Mouse (Mus musculus) small intestine, adult 2 months (tissue): ENCODE measurements around the gene Med17.

Experiments
- CTCF ChIP-seq: fragments of 200-500 bp; IDR thresholded peaks from 2 replicates; pipeline ENCODE4 v1.5.1; 2012; ENCODE audit warnings: low read depth, mild to moderate bottlenecking, control low read depth, inconsistent platforms, low read length, moderate library complexity, mixed read lengths; ENCODE audit not compliant: insufficient replicate concordance, insufficient read length; ENCODE audit errors: extremely low read depth
- POLR2A ChIP-seq: fragments of 200-500 bp; IDR thresholded peaks from 2 replicates; pipeline ENCODE4 v1.6.1; 2012; ENCODE audit warnings: low read depth, mild to moderate bottlenecking, control low read depth, inconsistent platforms, low read length, moderate library complexity

- TF ChIP-seq CTCF (no peak), POLR2A (peak; percentile 80)
Measured at GRCm38 (mm10) chr9:15279649-15280490, at the start of gene Med17.
